Mouse (Mus musculus): ENCODE results near the gene Naglu.

Gene Naglu

DNA sequence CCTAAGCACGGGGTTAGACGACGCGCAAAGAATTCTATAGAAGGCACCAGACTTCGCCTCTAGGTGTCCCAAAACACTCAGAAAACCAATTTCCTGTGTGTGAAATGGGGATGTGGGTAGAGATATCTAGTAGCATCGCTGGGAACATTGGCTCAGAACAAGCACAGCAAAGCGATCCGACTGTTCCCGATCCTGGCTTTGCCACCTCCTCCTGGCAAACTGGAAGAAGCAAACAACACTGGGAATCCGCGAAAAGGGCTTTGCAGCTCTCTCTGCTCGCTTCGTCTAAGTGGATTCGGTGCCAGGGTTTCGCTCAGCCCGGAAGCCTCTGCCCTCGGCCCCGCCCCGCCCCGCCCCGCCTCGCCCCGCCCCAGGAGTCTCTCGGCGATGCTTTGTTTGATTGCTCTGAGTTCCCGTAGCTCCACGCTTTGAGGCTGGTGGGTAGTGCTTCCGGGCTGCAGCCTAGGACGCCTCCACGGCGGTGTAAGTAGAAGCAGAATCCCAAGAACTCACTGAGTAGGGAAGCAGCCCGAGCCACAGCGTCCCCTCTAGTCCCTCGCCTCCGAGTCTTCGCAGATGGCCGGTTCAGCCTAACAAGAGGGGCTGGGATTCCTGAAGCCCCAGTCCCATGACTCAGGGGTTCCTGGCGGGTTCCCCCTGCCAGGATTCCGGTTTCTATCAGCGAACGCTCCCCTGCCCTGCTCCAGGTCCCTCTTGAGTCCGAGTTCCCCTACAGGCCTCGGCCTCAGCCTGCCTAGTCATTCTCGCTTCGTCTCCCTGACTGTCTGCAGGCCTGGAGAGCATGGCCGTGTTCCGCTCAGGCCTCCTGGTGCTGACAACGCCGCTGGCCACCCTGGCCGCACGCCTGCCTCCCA, 12.6 kb downstream of the Naglu start, which contains the start of gene Coasy:
TSS of gene Coasy (plus strand) at position 358 of the 875 bp plus-strand sequence.
- in situ Hi-C loops (cut with MboI; ENCODE audit: low sequenced_read_pairs), result no loop called here

DNA sequence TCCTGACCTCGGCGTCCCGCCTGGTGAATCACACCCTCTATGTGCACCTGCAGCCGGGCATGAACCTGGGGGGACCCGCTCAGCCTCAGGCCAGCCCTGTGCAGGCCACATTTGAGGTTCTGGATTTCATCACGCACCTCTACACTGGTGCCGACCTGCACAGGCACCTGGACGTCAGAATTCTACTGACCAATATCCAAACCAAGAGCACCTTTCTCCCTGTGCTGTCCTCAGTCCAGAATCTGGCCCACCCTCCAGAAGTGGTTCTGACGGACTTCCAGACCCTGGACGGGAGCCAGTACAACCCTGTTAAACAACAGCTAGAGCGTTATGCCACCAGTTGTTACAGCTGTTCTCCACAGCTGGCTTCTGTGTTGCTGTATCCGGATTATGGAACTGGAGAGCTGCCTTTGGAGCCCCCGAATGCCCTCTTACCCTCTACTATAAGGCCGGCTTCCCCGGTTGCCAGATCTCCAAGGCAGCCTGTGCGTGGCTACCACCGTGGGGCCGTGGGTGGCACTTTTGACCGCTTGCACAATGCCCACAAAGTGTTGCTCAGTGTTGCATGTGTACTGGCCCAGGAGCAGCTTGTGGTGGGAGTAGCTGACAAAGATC, 13.4 kb downstream of the Naglu start:
- in situ Hi-C loops (cut with MboI; ENCODE audit: low sequenced_read_pairs), result no loop called here

DNA sequence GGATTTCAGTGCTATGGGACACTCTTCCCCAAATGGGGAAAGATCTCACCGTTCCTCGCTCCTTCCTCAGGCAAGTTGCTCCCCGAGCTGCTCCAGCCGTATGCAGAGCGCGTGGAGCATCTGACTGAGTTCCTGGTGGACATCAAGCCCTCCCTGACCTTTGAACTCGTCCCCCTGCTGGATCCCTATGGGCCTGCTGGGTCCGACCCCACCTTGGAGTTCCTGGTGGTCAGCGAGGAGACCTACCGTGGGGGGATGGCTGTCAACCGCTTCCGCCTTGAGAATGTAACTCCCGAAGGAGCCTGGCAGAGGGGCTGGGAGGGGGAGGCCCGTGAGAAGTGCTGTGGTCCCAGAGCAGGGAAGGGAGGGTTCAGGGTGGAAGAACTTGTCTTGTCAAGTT, 14.4 kb downstream of the Naglu start:
- in situ Hi-C loops (cut with MboI; ENCODE audit: low sequenced_read_pairs), result no loop called here

DNA sequence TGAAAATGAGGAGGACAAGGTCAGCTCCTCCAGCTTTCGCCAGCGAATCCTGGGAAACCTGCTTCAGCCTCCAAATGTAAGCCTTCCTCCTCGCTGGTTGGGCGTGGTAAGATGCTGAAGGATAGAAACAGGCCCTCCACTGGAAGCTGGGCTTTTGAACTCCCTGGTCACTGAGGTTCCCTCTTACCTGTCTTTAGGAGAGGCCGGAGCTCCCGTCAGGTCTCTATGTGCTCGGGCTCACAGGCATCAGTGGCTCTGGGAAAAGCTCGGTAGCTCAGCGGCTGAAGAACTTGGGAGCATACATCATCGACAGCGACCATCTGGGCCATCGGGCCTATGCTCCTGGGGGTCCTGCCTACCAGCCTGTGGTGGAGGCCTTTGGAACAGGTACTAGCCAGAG, 15.0 kb downstream of the Naglu start:
- in situ Hi-C loops (cut with MboI; ENCODE audit: low sequenced_read_pairs), result no loop called here

DNA sequence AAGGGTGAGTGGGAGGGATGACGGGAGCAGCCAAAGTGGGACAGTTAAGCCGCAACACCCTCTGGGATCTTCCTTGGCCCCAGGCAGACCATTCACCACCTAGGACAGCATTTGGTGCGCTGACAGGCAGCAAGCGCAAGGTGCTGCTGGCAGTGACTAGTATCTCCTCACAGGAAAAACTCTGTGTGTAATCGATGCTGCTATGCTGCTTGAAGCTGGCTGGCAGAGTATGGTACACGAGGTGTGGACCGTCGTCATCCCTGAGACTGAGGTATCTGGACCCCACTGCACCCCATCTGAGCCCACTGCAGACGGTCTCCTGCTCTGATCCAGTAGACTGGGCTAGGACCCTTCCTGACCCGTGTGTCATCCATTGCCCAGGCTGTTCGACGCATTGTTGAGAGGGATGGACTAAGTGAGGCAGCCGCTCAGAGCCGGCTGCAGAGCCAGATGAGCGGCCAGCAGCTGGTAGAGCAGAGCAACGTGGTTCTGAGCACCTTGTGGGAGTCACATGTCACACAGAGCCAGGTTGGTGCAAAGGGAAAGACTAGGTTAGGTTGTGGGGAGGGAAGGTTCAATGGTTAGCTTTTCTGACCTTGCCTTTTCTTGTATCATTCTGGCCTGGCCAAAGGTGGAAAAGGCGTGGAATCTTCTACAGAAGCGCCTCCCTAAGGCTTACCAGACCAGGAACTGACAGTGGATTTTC, 16.0 kb downstream of the Naglu start:
- in situ Hi-C loops (cut with MboI; ENCODE audit: low sequenced_read_pairs), result no loop called here

DNA sequence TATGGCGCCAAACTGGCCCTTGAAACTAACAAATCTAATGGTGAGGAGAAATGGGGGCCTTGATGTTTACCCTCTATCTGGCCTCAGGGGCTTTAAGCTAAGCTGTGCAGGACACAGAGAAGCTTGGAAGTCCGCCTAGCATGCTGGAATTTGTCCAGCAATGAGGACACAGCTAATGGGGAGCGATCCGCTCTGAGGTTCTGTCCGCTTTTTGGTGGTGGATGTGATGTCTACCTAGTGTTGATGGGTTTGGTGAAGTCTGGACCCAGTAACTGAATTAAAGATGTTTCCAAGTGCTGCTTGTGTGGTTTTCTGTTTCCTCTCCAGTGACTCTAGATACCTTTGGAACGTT, 16.5 kb downstream of the Naglu start:
- in situ Hi-C loops (cut with MboI; ENCODE audit: low sequenced_read_pairs), result no loop called here

DNA sequence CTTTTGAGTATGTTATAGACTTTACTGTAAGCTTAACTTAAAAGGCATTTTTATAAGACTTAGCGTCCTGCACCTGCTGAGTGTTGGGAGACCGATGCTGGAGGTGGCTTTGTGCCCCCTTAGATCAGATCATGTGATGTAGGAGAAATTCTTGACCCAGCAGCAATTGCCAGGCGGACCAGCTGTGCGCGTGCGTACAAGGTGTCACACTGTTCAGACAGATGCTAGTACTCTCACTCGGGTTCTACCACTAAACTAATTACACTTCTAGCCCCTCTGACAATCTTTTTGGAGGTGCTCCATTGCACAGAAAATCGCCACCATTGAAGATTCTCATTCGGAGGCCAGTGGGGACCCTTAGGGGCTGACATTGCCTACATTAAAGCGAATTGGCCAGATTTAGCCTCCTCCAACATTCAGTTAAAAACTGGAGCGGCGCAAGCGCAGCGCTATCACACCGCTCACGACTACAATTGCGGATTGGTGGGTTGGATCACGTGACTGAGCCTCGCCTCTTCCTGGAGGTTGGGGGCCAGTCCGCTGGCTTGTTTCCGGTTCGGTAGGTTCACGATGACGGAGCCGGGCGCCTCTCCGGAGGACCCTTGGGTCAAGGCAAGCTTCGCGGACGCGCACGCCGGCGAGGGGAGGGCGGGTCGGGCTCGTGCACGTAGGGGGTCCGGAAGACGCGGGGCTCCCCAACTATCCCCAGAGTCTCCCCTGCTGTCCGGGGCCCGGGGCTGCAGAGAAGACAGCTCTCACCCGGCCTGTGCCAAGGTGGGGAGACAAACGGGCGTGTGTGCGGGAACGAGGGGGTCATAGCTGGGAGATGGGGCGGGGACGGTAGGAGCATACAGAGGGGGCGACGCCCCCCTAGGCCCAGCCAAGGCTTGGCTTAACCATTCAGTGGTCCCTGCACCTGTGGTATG, 17.2 kb downstream of the Naglu start, which contains the start of gene Mlx:
TSS of gene Mlx (plus strand) at position 522 of the 926 bp plus-strand sequence.
- in situ Hi-C loops (cut with MboI; ENCODE audit: low sequenced_read_pairs), result no loop called here

DNA sequence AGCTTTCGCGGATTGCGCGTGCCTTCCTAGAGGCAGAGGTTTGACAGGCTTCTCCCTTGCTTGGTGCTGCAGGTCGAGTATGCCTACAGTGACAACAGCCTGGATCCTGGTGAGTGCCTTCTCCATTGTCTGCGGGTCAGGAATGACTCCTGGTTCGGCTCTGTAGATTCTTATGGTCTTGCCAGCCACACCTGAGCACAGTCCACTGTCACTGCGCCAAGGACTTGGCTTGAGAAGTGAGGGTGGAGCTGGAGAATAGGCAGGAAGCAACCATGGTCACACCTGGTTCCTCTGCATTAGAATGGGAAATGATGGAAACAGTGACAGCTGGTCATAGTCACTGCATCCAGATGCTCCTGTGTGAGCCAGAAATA, 17.9 kb downstream of the Naglu start:
- in situ Hi-C loops (cut with MboI; ENCODE audit: low sequenced_read_pairs), result no loop called here

DNA sequence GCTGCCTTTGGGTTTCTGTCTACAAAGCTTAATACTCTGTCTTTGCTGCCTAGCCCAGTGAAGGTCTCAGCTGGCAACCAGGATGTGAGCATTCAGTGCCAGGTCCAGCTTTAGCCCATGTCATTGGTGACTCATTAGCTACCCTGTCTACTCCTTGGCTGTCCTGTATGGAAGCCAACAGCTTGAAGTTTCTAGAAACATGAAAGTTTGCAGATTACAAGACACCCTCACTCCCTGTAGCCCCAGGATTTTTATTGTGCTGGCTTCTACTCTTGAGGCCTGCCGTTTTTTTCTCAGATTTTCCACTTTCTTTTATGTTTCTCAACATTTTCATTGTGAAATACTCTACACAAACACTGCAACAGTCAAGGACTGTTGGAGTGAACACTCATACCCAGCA, 20.1 kb downstream of the Naglu start:
- in situ Hi-C loops (cut with MboI; ENCODE audit: low sequenced_read_pairs), result no loop called here

DNA sequence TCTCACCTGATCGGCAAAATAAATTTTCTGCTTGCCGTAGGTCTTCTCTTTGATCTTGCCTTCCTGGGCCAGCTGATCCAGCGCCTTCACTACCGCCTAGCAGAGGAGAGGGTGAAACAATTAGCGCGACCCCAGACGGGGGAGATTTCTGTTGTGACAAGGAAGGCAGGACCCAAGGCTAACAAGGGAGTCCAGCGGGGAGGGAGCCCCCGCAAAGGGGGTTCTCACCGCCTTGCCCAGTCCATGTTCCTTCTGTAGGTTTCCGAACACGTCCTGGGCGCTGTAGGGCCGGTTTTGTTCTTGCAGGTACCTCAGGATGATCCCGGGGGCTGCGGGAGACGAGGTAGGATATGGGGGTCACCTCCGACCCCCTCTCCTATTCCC, 25.1 kb downstream of the Naglu start:
- in situ Hi-C loops (cut with MboI; ENCODE audit: low sequenced_read_pairs), result no loop called here

DNA sequence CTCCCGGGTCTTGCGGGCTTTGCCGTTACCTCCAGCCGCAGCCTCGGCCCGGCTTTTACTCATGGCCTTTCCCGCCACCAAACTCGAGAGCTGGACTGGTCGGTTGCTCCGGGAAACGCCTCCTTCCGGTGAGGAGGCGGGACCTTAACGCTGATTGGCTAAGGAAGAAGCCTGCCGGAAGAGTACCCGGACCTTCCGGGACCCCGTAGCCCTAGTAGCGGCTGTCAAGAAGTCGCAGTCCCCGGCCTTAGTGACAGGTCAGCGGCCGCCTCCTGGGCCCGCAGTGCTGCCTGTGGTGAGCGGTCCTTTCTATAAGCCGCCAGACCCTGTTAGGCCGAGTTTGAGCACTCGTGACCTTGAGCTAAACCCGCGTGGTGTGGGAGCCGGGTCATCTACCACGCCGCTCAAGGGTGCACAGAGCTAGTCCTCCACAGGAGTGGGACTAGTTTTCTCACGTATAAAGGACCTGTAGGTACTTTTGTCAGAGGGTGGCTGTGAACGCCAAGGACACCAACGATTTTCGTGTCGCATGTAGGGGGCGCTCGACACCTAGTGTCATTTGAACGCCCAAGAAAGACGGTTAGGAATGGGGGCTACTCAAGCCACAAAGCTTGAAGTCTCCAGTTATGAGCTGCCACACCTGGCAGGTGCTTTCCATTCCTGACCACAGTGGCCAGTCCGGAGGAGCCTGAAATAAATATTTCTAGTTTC, 25.7 kb downstream of the Naglu start, which contains the start of gene Psmc3ip:
TSS of gene Psmc3ip (minus strand) at position 123 of the 711 bp plus-strand sequence.
- in situ Hi-C loops (cut with MboI; ENCODE audit: low sequenced_read_pairs), result no loop called here

DNA sequence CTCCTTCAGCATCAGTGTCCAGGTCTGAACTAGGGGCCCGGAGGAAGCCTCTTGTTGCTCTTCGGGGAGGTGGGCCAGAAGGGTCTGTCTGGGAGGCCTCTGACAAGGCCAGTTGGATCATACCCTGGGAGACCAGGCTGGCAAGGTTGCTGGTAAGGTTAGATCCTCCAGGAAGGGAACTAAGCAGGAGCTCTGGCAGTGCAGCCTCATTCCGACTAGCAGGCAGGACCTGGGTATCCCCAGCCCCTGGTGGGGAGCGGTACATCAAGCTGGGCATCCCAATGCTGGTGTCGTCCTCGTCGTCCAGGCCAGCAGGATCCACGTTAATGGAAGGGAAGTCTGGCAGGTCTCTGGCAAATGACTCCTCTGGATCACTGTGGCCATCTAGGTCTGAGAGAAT, 28.4 kb downstream of the Naglu start:
- in situ Hi-C loops (cut with MboI; ENCODE audit: low sequenced_read_pairs), result no loop called here

DNA sequence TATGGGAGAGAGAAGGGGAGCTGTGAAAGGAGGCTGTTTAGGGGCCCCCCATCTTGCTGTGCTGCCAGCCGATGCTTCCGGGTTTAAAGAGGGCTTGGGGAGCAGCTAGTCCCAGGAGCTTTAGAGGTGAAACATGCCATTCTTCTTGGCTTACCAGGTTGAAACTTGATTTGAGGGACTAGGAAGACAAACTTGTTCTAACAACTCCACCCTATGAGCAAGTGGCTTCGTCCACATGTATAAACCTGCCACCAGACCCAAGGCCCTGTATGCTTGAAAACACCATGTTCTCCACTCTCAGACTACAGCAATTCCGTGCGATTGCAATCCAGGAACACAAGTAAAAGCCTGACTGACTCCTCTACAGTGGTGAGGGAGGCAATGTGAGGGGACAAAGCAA, 33.2 kb downstream of the Naglu start:
- in situ Hi-C loops (cut with MboI; ENCODE audit: low sequenced_read_pairs), result no loop called here

DNA sequence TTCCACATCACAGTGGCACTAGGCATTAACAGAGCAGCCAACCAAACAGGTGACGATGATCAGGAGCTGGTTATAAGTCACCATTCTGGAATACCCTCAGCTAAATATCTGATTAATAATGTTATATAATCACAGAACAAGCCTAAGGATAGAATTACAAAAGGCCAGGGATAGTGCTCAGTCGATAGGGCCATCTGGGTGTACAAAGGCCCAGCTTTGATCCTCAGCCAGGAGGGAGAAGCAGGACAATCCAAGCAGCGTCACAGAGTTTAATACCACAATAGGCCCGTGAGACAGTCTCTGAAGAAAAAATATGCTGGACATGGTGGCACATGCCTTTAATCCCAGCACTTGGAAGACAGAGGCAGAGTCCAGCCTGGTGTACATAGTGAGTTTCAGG, 39.5 kb downstream of the Naglu start:
- in situ Hi-C loops (cut with MboI; ENCODE audit: low sequenced_read_pairs), result no loop called here

DNA sequence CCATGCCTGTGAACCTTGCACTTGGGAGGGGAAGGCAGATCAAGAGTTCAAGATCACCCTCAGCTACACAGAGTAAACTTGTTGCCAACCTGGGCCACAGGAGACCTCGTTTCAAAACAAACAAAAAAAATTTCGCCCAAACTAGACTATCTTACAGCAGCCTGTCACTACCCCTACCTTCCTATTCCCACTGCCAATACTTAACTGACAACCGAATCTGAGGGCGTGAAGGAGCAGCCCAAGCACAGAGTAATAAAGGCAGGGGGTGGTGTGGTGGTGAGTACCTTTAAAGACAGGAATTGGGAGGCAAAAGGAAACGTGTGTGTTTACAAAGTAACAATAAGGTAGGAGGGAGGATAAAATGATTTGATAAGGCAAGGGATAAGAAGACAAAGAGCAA, 40.9 kb downstream of the Naglu start:
- in situ Hi-C loops (cut with MboI; ENCODE audit: low sequenced_read_pairs), result no loop called here

DNA sequence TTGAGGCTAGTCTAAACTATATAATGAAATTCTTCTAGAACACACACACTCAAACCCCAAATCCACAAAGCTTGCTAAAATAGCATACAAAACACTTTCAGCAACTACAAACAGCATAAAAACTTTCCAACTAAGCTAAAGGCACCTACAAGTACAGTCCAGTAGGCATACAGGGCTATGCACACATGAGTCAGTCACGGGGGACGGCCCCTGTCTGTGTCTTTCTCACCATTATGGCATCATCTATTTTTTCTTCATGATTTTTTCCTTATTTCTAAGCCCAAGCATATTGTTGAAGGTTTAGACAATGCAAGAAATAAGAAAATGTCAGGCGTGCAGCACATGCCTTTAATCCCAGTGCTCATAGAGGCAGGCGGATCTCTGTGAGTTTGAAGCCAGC, 41.4 kb downstream of the Naglu start:
- in situ Hi-C loops (cut with MboI; ENCODE audit: low sequenced_read_pairs), result no loop called here

DNA sequence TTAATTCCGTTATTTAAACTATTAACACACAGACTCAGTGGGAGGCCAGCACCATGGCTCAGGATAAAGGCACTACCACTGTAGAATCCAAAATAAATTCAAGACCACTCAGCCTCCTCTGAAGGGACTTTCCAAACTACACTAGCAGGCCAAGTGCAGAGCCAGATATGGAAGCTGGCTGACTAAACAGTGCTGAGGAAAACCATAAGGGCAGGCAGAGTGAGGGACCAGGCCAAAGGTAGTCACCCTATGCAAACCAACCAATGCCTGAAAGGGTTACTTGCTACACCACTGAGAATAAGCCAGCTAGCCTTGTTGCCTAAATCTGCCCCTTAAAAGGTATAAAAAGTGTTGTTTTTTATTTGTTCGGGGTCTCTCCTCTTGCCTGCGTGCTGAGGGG, 42.4 kb downstream of the Naglu start:
- in situ Hi-C loops (cut with MboI; ENCODE audit: low sequenced_read_pairs), result no loop called here

DNA sequence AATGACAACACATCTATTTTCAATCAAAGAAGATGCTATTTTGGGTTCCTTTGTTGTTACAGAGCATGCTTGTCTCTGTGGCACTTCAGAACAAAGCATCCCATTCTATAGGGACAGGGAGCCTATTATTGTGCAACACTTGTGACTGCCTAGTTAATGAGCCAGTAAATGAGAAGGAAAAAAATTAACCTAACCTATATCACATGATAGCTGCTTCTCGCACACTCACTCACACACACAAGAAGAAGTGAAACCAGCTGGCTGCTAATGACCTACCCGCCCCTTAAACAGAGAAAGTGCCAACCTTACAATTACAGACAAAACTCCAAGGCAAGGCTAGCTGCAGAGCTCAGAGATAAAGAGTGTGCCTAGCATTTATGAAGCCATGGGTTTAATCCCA, 45.8 kb downstream of the Naglu start:
- in situ Hi-C loops (cut with MboI; ENCODE audit: low sequenced_read_pairs), result no loop called here

DNA sequence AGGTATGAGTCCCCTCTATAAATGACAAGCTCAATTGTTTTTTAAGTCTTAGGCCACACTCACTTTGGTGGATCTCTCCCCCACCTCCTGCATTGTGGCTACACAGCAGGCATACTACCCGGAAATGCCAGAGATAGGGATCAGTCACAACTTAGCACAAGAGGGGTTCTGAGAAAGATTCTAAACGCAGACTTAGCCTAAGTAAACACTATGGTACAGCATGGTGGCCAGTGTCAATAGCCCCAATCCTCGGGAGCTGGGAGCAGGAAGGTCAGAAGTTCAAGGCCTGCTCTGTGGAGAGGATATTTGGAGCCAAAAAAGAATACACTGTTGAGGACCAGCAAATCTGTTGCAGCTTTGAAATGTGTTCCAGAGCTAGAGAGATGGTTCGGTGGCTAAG, 48.3 kb downstream of the Naglu start:
- in situ Hi-C loops (cut with MboI; ENCODE audit: low sequenced_read_pairs), result no loop called here

DNA sequence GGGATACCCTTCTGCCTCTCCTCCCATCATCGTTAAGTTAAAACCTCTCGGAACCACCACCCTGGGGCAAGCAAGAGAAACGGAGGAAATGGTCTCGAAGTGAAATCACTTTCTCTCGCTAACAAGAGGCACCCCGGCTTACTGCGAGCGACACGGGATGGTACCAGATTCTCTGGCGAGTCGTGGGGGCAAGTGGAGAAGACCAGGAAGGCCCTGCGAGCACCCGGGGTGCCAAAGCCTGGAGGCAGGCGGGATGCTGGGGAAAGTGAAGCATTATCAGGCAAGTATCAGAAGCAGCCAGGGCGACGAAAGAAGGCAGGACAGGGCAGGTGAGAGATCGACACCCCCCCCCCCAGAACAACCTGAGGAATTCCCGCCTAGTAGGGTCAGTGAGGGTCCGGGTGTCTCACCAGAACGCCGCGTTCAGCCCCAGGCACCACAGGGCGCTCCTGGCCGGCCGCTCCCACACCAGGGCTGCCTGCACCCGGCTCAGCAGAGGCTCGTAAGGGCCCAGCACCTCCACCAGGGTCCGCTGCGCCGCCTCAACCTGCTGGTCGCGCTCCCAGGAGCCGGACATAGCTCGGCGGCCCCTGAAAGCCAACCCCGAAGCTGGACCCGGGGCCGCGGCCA, 49.4 kb downstream of the Naglu start:
- in situ Hi-C loops (cut with MboI; ENCODE audit: low sequenced_read_pairs), result no loop called here

Measured in CH12F3 (cell line).